Mouse (Mus musculus): Measurements from ENCODE around the gene B4galt5. TPM values are rescaled to one million over a fixed set of nuclear protein-coding genes. Genes with fewer than 3 reads are reported as not detected.

B4galt5 gene
- polyA plus RNA-seq, 1 experiment, result 59.4 TPM

DNA sequence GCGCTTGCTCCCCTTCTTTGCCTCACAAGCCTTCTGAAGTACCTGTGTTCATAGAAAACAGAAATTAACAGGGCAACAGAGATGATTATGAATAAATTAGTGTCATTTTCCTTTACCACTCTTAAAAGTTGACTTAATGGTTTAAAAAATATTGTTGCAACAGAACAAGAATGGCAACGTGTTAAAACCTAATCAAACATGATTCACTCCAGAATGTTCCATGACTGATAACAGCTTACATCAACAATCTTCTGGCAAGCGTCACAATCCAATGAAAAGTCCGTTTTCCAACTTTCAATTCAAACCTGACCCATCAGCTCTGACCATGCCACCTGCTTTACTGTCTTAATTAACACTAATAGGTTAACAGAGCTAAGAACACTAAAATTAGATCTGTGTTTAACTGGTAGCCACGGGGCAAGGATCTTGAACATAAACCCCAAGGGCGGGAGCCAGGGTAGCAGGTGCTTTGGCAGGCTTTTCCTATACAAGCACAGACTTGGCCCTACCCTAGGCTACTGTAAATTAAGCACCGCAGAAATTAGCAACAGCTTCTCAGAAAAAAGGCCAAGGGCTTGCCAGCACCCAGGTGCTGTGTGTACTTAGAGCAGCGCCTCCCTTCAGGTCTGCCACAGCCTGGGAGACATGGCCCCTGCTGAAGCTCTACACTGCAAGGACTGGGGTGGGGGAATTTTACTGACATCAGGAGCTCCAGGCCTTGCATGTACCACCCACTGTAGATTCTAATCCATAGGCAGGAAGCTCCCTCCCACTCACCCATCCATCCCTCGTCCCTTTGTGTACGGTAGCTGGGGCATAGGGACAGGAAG lies 12.4 kb downstream of the B4galt5 start:
- Histone ChIP-seq H3K4me3 (replicated peaks; ENCODE audit: insufficient read depth, low read depth, low read length) (no peak overlapping the region), H3K4me1 (ENCODE audit: control insufficient read depth, insufficient read depth, low read length) (peaks cover 46% of the 10 kb centered on the region), H3K27me3 (ENCODE audit: control insufficient read depth, insufficient read depth, low read length) (no peaks in the 10 kb centered on the region), H3K27ac (ENCODE audit: insufficient read depth, low read length) (peak overlapping the region; percentile 75)
- 20% methylated on average over 10 of the region's 10 CpGs for WGBS
- peak; percentile 79 to 89 for DNase-seq
- TF ChIP-seq POLR2A (IDR thresholded peaks at IDR 0.05; ENCODE audit: borderline replicate concordance, insufficient read depth, low read length), result no peak
- no peak; the same call in 1 of the 2 replicates for TF ChIP-seq CTCF (IDR thresholded peaks at IDR 0.05; ENCODE audit: borderline replicate concordance, insufficient read depth, low read depth, low read length)

DNA sequence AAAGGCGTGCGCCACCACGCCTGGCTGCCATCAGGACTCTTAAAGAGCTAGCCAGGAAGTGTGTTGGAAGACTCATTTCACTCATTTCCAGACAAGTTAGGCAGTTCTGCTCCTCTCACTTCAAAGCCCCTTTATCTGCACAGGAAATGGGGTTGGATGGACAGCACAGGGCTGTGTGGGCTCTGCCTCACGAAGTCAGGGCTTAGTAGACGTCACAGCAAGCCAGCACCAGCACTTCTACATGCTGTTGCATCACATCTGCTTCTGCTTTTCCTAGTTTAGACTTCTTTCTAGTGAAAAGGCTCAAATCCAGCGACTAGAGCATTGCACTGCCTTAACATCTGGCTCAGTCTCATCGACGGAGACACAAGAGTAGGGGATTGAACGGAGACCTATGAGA lies 13.9 kb downstream of the B4galt5 start:
- H3K4me3 ChIP-seq (replicated peaks; ENCODE audit: insufficient read depth, low read depth, low read length), result no peak overlapping the region
- WGBS, result 89% methylated on average over 9 of the region's 9 CpGs

DNA sequence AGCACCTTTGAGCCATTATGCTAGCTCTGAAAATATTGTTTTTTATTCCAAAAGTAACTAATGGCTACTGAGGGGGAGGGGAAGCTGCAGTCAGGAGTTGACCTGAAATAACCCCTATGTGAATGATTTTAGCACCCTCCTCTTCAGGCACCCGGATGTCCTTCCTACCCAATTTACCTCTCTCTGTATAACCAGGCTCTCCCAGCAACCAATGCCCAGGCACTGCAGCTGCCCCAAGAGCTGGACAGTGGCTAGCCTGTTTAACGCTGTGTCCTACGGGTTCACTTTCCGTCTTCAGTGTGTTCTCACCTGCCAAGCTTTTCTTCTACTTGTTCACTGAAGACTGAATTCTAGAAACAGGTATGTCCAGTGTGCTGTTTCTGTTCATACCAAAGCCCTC lies 14.7 kb downstream of the B4galt5 start:
- H3K27ac ChIP-seq (ENCODE audit: insufficient read depth, low read length), result no peak overlapping the region
- 72% methylated on average over 4 of the region's 4 CpGs for WGBS
- TF ChIP-seq POLR2A (IDR thresholded peaks at IDR 0.05; ENCODE audit: borderline replicate concordance, insufficient read depth, low read length) (no peak), CTCF (IDR thresholded peaks at IDR 0.05; ENCODE audit: borderline replicate concordance, insufficient read depth, low read depth, low read length) (no peak)
- no peaks in the 10 kb centered on the region for H3K27me3 ChIP-seq (ENCODE audit: control insufficient read depth, insufficient read depth, low read length)
- peak in 1 of 2 experiments; percentile 17 for DNase-seq
- H3K4me3 ChIP-seq (replicated peaks; ENCODE audit: insufficient read depth, low read depth, low read length), result no peak overlapping the region
- H3K4me1 ChIP-seq (ENCODE audit: control insufficient read depth, insufficient read depth, low read length), result peaks cover 65% of the 10 kb centered on the region

More for the DNA sequence above, 13.9 kb downstream of the B4galt5 start:
- DNase-seq, result no peak
- Histone ChIP-seq H3K4me1 (ENCODE audit: control insufficient read depth, insufficient read depth, low read length) (peaks cover 58% of the 10 kb centered on the region), H3K27me3 (ENCODE audit: control insufficient read depth, insufficient read depth, low read length) (no peaks in the 10 kb centered on the region), H3K27ac (ENCODE audit: insufficient read depth, low read length) (no peak overlapping the region)
- TF ChIP-seq POLR2A (IDR thresholded peaks at IDR 0.05; ENCODE audit: borderline replicate concordance, insufficient read depth, low read length), result no peak
- TF ChIP-seq CTCF (IDR thresholded peaks at IDR 0.05; ENCODE audit: borderline replicate concordance, insufficient read depth, low read depth, low read length), result no peak

DNA sequence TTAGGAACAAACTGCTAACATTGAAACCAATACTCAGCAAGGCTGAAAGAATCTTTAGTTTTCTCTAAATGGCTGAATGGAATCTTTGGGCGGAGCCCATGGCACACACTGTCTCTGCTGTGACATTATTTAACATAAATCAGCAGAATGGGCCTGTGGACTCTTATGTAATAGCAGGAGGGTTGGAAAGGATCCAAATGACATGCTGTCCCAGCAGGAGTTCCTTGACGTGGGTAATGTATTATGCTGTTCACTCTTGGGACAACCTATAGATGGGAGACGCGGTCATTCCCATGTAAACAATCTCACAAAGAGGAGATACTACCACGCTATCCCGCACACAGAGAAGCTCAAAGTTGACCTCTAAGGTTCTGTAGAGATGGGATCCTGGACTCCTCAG lies 15.5 kb downstream of the B4galt5 start:
- peak in 1 of 2 experiments; percentile 26 for DNase-seq
- H3K4me1 ChIP-seq (ENCODE audit: control insufficient read depth, insufficient read depth, low read length), result peaks cover 69% of the 10 kb centered on the region
- 76% methylated on average over 6 of the region's 6 CpGs for WGBS

DNA sequence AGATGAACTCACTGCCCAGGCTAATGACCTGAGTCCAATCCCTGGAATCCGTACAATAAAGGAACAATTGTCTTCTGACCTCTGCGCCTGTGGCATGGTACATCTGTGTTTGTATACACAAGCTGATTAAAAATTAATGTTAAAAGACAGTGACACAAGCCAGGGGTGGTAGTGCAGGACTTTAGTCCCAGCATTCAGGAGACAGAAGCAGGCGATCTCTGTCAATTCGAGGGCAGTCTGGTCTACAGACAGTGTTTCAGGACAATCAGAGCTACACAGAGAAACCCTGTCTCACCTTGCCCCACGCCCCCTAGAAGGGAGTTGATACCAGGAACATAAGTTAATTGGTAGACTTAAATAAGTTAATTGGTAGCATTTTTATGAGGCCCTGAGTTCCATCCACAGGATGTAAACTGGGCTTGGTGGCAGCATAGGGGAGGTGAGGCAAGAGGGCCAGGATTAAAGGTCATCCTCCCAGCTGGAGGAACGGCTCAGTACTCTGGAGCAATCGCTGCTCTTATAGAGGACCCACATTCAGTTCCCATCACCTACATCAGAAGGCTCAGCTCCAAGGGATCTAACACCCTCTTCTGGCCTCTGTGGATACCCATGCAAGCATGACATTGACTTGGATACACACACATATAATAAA lies 16.5 kb downstream of the B4galt5 start:
- Histone ChIP-seq H3K27ac (ENCODE audit: insufficient read depth, low read length) (no peak overlapping the region), H3K4me3 (replicated peaks; ENCODE audit: insufficient read depth, low read depth, low read length) (no peak overlapping the region), H3K4me1 (ENCODE audit: control insufficient read depth, insufficient read depth, low read length) (peaks cover 66% of the 10 kb centered on the region), H3K27me3 (ENCODE audit: control insufficient read depth, insufficient read depth, low read length) (no peaks in the 10 kb centered on the region)
- WGBS, result 74% methylated on average over 7 of the region's 7 CpGs
- no peak for DNase-seq
- TF ChIP-seq POLR2A (IDR thresholded peaks at IDR 0.05; ENCODE audit: borderline replicate concordance, insufficient read depth, low read length) (no peak), CTCF (IDR thresholded peaks at IDR 0.05; ENCODE audit: borderline replicate concordance, insufficient read depth, low read depth, low read length) (no peak)

More for the DNA sequence above, 15.5 kb downstream of the B4galt5 start:
- Histone ChIP-seq H3K4me3 (replicated peaks; ENCODE audit: insufficient read depth, low read depth, low read length) (no peak overlapping the region), H3K27me3 (ENCODE audit: control insufficient read depth, insufficient read depth, low read length) (no peaks in the 10 kb centered on the region), H3K27ac (ENCODE audit: insufficient read depth, low read length) (no peak overlapping the region)
- TF ChIP-seq POLR2A (IDR thresholded peaks at IDR 0.05; ENCODE audit: borderline replicate concordance, insufficient read depth, low read length) (no peak), CTCF (IDR thresholded peaks at IDR 0.05; ENCODE audit: borderline replicate concordance, insufficient read depth, low read depth, low read length) (no peak)

DNA sequence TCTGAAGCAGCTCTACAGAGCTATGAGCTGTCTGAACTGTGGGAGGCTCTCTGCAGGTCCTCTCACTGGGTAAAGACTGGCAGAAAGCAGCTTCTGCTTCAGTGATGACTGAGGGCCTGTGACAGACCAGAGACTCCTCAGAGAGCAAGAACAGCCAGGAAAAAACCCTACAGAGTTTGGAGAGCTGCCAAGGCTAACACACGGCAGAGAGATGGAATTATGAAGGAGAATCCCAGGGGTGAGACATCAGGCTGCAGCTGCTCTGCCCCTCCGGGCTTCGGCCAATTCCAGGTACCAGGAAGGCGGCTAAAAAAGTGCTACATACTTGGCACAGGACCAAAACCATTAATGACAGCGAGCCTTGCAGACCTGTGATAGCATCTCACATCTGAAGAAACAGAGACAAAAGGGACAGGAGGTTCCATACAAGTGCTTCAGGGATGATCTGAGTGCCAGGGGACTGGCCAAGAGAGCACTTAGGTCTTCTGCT lies 17.5 kb downstream of the B4galt5 start:
- peak overlapping the region; percentile 41 for H3K27ac ChIP-seq (ENCODE audit: insufficient read depth, low read length)
- H3K27me3 ChIP-seq (ENCODE audit: control insufficient read depth, insufficient read depth, low read length), result no peaks in the 10 kb centered on the region
- DNase-seq, result peak; percentile 63 to 67
- H3K4me1 ChIP-seq (ENCODE audit: control insufficient read depth, insufficient read depth, low read length), result peaks cover 69% of the 10 kb centered on the region
- 9% methylated on average over 5 of the region's 5 CpGs for WGBS
- no peak overlapping the region for H3K4me3 ChIP-seq (replicated peaks; ENCODE audit: insufficient read depth, low read depth, low read length)
- TF ChIP-seq CTCF (IDR thresholded peaks at IDR 0.05; ENCODE audit: borderline replicate concordance, insufficient read depth, low read depth, low read length) (no peak), POLR2A (IDR thresholded peaks at IDR 0.05; ENCODE audit: borderline replicate concordance, insufficient read depth, low read length) (no peak)

DNA sequence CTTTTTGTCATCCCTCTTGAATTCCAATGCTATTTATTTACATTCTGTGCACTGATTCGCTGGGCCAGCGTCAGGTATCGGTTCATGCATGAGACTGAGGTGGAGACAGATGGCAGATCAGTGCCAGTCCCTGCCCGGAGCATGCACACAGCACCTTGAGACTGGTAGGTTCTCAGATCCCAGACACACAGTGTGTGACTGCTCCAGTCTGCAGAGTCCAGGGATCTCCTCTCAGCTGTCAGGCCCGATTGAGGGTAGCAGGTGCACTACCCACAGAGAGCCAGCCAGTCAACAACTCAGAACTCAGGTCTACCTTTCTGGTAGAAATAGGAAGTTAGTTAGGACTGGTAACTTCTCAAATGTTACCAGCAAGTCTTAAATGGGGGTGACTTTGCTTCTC lies 18.4 kb downstream of the B4galt5 start:
- 12% methylated on average over 5 of the region's 5 CpGs for WGBS
- Histone ChIP-seq H3K4me3 (replicated peaks; ENCODE audit: insufficient read depth, low read depth, low read length) (no peak overlapping the region), H3K27ac (ENCODE audit: insufficient read depth, low read length) (peak overlapping the region; percentile 41), H3K4me1 (ENCODE audit: control insufficient read depth, insufficient read depth, low read length) (peaks cover 64% of the 10 kb centered on the region), H3K27me3 (ENCODE audit: control insufficient read depth, insufficient read depth, low read length) (no peaks in the 10 kb centered on the region)
- DNase-seq, result peak; percentile 73 to 79
- no peak for TF ChIP-seq CTCF (IDR thresholded peaks at IDR 0.05; ENCODE audit: borderline replicate concordance, insufficient read depth, low read depth, low read length)
- TF ChIP-seq POLR2A (IDR thresholded peaks at IDR 0.05; ENCODE audit: borderline replicate concordance, insufficient read depth, low read length), result no peak
